Mouse (Mus musculus) intestine, embryonic 15.5 days (tissue): Measurements from ENCODE around the gene Kctd13. TPM values are rescaled to one million over a fixed set of nuclear protein-coding genes. Genes with fewer than 3 reads are reported as not detected.

Experiments
- ATAC-seq: fragments of 200-750 bp; cut with Nextera tagmentation; 2 replicates; pipeline ENCODE4 v1.8.0; 2017; ENCODE audit warnings: moderate TSS enrichment, moderate library complexity
- H3K27ac ChIP-seq: fragments of 300-500 bp; sonication (generic); 2 replicates; pipeline ENCODE4 v1.5.1; 2015; ENCODE audit warnings: mild to moderate bottlenecking, inconsistent platforms
- H3K27me3 ChIP-seq: fragments of 300-500 bp; sonication (generic); replicated peaks from 2 replicates; pipeline ENCODE4 v1.6.1; 2015; ENCODE audit warnings: inconsistent platforms
- H3K36me3 ChIP-seq: fragments of 300-500 bp; sonication (generic); 2 replicates; pipeline ENCODE4 v1.6.1; 2015; ENCODE audit warnings: inconsistent platforms
- H3K4me1 ChIP-seq: fragments of 300-500 bp; sonication (generic); replicated peaks from 2 replicates; pipeline ENCODE4 v1.6.1; 2015; ENCODE audit warnings: inconsistent platforms
- H3K4me2 ChIP-seq: fragments of 300-500 bp; sonication (generic); replicated peaks from 2 replicates; pipeline ENCODE4 v1.6.1; 2015; ENCODE audit warnings: mild to moderate bottlenecking, inconsistent platforms
- H3K4me3 ChIP-seq: fragments of 300-500 bp; sonication (generic); replicated peaks from 2 replicates; pipeline ENCODE4 v1.5.1; 2015; ENCODE audit warnings: inconsistent platforms
- H3K9ac ChIP-seq: fragments of 300-500 bp; sonication (generic); 2 replicates; pipeline ENCODE4 v1.6.1; 2015; ENCODE audit warnings: inconsistent platforms
- H3K9me3 ChIP-seq: fragments of 300-500 bp; sonication (generic); 2 replicates; pipeline ENCODE4 v1.6.1; 2016; ENCODE audit warnings: inconsistent platforms
- whole genome bisulfite sequencing: fragments of 180-500 bp; shearing (Covaris S2); methylation state at CpG from one replicate; pipeline ENCODE4 v1.1.7; 2015; 5-methylcytosine and 5-hydroxymethylcytosine counted together
- polyA plus RNA-seq: library from polyadenylated mRNA; unstranded; fragments of >200 nt; fragmentation: Nextera tagmentation; extraction: Ambion mirVana; gene quantifications from 2 replicates; pipeline ENCODE4 v1.2.1, GENCODE M21; 2015

Gene Kctd13
- polyA plus RNA-seq, 1 experiment from 2014 or later: 13.9 TPM

DNA sequence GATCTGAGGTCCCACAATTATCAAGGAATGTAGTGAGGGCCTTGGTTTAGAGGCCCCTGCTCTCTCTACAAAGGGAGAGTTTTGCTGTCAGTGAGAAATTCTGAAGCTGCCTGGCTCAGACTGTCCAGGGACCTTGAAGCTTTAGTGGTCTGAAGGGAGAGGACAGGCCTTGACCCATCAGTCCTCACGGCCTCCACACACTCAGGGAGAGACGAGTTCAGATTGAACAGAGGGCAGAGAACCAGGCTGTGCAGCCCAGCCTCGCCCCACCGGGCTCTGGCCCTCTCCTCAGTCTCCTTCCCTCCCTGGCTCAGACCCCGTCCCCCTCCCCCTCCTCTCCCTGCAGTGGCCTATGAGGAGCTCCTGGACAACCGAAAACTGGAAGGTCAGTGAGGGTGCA lies 38.7 kb downstream of the Kctd13 start:
- Histone ChIP-seq H3K36me3 (no peaks in the 10 kb centered on the region), H3K9ac (no peak overlapping the region), H3K4me1 (no peaks in the 10 kb centered on the region), H3K27ac (no peak overlapping the region), H3K9me3 (no peaks in the 10 kb centered on the region), H3K4me3 (no peak overlapping the region), H3K4me2 (no peak overlapping the region), H3K27me3 (peaks cover 6% of the 10 kb centered on the region)
- ATAC-seq: no peak
- WGBS: 63% methylated on average over 6 of the region's 6 CpGs

GRCm38 (mm10) chr7:126975493-126975892 lies 46.8 kb downstream of the Kctd13 start:
- peak; percentile 21; the same call in 1 of the 2 replicates for ATAC-seq
- peak overlapping the region; percentile 73 for H3K4me3 ChIP-seq
- no peaks in the 10 kb centered on the region for H3K9me3 ChIP-seq
- H3K36me3 ChIP-seq: peaks cover 18% of the 10 kb centered on the region
- H3K27ac ChIP-seq: peak overlapping the region; percentile 96; the same call in 1 of the 2 replicates
- H3K27me3 ChIP-seq: no peaks in the 10 kb centered on the region
- 14% methylated on average over 8 of the region's 8 CpGs for WGBS
- H3K4me2 ChIP-seq: peak overlapping the region; percentile 72
- H3K4me1 ChIP-seq: peaks cover 6% of the 10 kb centered on the region
- 0 out of 2 replicates have a peak overlapping the region, but pooled peaks have one; percentile 89 for H3K9ac ChIP-seq

DNA sequence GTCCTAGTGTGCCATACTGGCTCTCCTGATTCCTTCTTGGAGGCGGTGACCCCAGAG lies 47.0 kb downstream of the Kctd13 start, which contains the start of gene Cdipt:
Gene Cdipt (plus strand): TSS at position 22 of the 57 bp plus-strand sequence.
- H3K27me3 ChIP-seq: no peaks in the 10 kb centered on the region
- peak within 1 kb of the TSS; percentile 96 for H3K27ac ChIP-seq
- peaks cover 6% of the 10 kb centered on the region for H3K4me1 ChIP-seq
- H3K9me3 ChIP-seq: no peaks in the 10 kb centered on the region
- H3K36me3 ChIP-seq: peaks cover 18% of the 10 kb centered on the region
- peak within 1 kb of the TSS; percentile 73 for H3K4me3 ChIP-seq
- no peak for ATAC-seq
- 5% methylated on average over 1 of the region's 1 CpGs for WGBS
- peak within 1 kb of the TSS; percentile 72 for H3K4me2 ChIP-seq
- peak within 1 kb of the TSS; percentile 89 for H3K9ac ChIP-seq

- Histone ChIP-seq H3K4me3 (peak within 1 kb of the TSS; percentile 73), H3K36me3 (peaks cover 21% of the 10 kb centered on the region), H3K27me3 (no peaks in the 10 kb centered on the region), H3K27ac (peak within 1 kb of the TSS; percentile 96), H3K9me3 (no peaks in the 10 kb centered on the region), H3K4me2 (peak within 1 kb of the TSS; percentile 72), H3K4me1 (peaks cover 6% of the 10 kb centered on the region), H3K9ac (peak within 1 kb of the TSS; percentile 89)
- peak; percentile 94 for ATAC-seq
- WGBS: under 1% methylated on average over 55 of the region's 55 CpGs
Measured at GRCm38 (mm10) chr7:126975950-126976866, 47.5 kb downstream of the Kctd13 start, which contains the start of gene Cdiptos. TSS of gene Cdiptos (minus strand) at chr7:126976098.

DNA sequence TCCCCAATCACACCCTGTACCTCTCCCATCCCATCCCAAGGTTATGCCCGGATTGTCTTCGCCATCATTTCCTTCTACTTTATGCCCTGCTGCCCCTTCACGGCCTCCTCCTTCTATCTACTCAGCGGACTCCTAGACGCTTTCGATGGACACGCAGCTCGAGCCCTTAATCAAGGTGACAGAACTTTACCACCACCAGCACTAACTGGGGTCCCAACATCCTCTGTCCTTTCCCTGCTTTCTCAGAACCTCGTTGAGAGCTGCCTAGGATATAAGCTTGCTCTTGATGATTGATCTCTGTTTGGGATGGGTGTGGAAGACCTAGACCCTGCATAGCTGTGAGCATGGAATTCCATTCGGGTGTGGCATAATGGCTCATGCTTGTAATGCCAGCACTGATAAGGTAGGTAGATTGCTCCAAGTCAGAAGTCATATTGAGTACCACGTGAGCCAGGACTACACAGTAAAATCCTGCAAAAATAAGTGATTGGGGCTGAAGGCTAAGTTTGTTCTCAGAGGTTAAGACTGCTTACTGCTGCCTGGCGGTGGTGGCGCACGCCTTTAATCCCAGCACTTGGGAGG lies 48.3 kb downstream of the Kctd13 start:
- H3K9me3 ChIP-seq: no peaks in the 10 kb centered on the region
- H3K4me2 ChIP-seq: peak overlapping the region; percentile 72
- peak overlapping the region; percentile 73 for H3K4me3 ChIP-seq
- H3K9ac ChIP-seq: peak overlapping the region; percentile 89
- H3K27me3 ChIP-seq: no peaks in the 10 kb centered on the region
- H3K4me1 ChIP-seq: peaks cover 6% of the 10 kb centered on the region
- H3K36me3 ChIP-seq: peaks cover 26% of the 10 kb centered on the region
- ATAC-seq: peak; percentile 67
- peak overlapping the region; percentile 96 for H3K27ac ChIP-seq
- 20% methylated on average over 14 of the region's 14 CpGs for WGBS

GRCm38 (mm10) chr7:126978841-126979240 lies 50.2 kb downstream of the Kctd13 start:
- no peak overlapping the region for H3K4me2 ChIP-seq
- H3K27me3 ChIP-seq: no peaks in the 10 kb centered on the region
- no peaks in the 10 kb centered on the region for H3K9me3 ChIP-seq
- no peak overlapping the region for H3K27ac ChIP-seq
- 92% methylated on average over 6 of the region's 6 CpGs for WGBS
- peaks cover 8% of the 10 kb centered on the region for H3K4me1 ChIP-seq
- no peak overlapping the region for H3K9ac ChIP-seq
- ATAC-seq: no peak
- H3K4me3 ChIP-seq: no peak overlapping the region
- peaks cover 26% of the 10 kb centered on the region for H3K36me3 ChIP-seq

GRCm38 (mm10) chr7:126981601-126982000 lies 52.9 kb downstream of the Kctd13 start:
- Histone ChIP-seq H3K27ac (no peak overlapping the region), H3K4me2 (no peak overlapping the region), H3K27me3 (no peaks in the 10 kb centered on the region), H3K4me3 (no peak overlapping the region), H3K36me3 (peaks cover 26% of the 10 kb centered on the region), H3K4me1 (peaks cover 3% of the 10 kb centered on the region; the same call in 1 of the 2 replicates), H3K9ac (no peak overlapping the region), H3K9me3 (no peaks in the 10 kb centered on the region)
- no peak for ATAC-seq
- WGBS: 93% methylated on average over 2 of the region's 2 CpGs

GRCm38 (mm10) chr7:126982054-126982453 lies 53.4 kb downstream of the Kctd13 start:
- no peak overlapping the region for H3K4me3 ChIP-seq
- ATAC-seq: no peak
- no peak overlapping the region for H3K9ac ChIP-seq
- H3K4me2 ChIP-seq: 0 out of 2 replicates have a peak overlapping the region, but pooled peaks have one; percentile 10
- 68% methylated on average over 4 of the region's 4 CpGs for WGBS
- H3K27ac ChIP-seq: no peak overlapping the region
- peaks cover 3% of the 10 kb centered on the region; the same call in 1 of the 2 replicates for H3K4me1 ChIP-seq
- H3K36me3 ChIP-seq: peaks cover 26% of the 10 kb centered on the region
- no peaks in the 10 kb centered on the region for H3K9me3 ChIP-seq
- H3K27me3 ChIP-seq: no peaks in the 10 kb centered on the region

- Histone ChIP-seq H3K4me3 (no peak overlapping the region), H3K4me1 (peaks cover 3% of the 10 kb centered on the region; the same call in 1 of the 2 replicates), H3K36me3 (peaks cover 23% of the 10 kb centered on the region), H3K9ac (no peak overlapping the region), H3K4me2 (no peak overlapping the region), H3K9me3 (no peaks in the 10 kb centered on the region), H3K27ac (no peak overlapping the region), H3K27me3 (no peaks in the 10 kb centered on the region)
- WGBS: 77% methylated on average over 7 of the region's 7 CpGs
- no peak for ATAC-seq
Measured at GRCm38 (mm10) chr7:126983113-126983512, 54.4 kb downstream of the Kctd13 start.

GRCm38 (mm10) chr7:126984667-126985444 lies 56.2 kb downstream of the Kctd13 start:
- Histone ChIP-seq H3K9ac (no peak overlapping the region), H3K27ac (no peak overlapping the region), H3K4me2 (no peak overlapping the region), H3K27me3 (no peaks in the 10 kb centered on the region), H3K4me1 (peaks cover 3% of the 10 kb centered on the region; the same call in 1 of the 2 replicates), H3K4me3 (no peak overlapping the region), H3K36me3 (peaks cover 12% of the 10 kb centered on the region; the same call in 1 of the 2 replicates), H3K9me3 (no peaks in the 10 kb centered on the region)
- ATAC-seq: no peak
- 44% methylated on average over 10 of the region's 10 CpGs for WGBS

GRCm38 (mm10) chr7:126986319-126986718 lies 57.6 kb downstream of the Kctd13 start:
- no peak overlapping the region for H3K4me2 ChIP-seq
- H3K4me1 ChIP-seq: peaks cover 3% of the 10 kb centered on the region; the same call in 1 of the 2 replicates
- H3K27me3 ChIP-seq: no peaks in the 10 kb centered on the region
- H3K27ac ChIP-seq: no peak overlapping the region
- peaks cover 3% of the 10 kb centered on the region; the same call in 1 of the 2 replicates for H3K36me3 ChIP-seq
- no peaks in the 10 kb centered on the region for H3K9me3 ChIP-seq
- H3K9ac ChIP-seq: no peak overlapping the region
- WGBS: 46% methylated on average over 9 of the region's 9 CpGs
- H3K4me3 ChIP-seq: no peak overlapping the region
- peak; percentile 74 for ATAC-seq

DNA sequence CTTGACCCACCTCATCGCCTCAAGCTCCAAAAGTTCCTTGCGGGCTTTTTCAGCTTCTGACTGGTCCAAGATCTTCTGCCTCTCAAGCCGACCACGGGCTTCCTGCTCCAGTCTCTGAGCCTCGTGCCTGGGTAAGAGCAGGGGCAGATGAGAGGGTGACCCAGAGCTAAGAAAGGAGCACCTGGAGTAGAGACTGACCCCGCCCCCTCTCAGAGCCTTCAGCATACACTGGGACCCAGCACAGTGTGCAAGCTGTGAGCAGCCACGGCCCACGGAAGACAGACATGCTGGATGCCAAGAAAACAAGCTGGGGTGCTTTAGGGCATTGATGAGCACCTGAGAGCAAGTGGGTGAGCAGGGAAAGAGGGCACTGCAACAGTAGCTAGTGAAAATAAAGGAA lies 60.1 kb downstream of the Kctd13 start:
- no peak for ATAC-seq
- H3K36me3 ChIP-seq: no peaks in the 10 kb centered on the region
- no peak overlapping the region for H3K9ac ChIP-seq
- no peaks in the 10 kb centered on the region for H3K9me3 ChIP-seq
- WGBS: 73% methylated on average over 8 of the region's 8 CpGs
- H3K27ac ChIP-seq: no peak overlapping the region
- no peak overlapping the region for H3K4me3 ChIP-seq
- no peaks in the 10 kb centered on the region for H3K4me1 ChIP-seq
- H3K27me3 ChIP-seq: no peaks in the 10 kb centered on the region
- no peak overlapping the region for H3K4me2 ChIP-seq
